Mouse (Mus musculus) lung, adult 2 months (tissue): ENCODE measurements at regions not wholly inside any gene's neighbourhood (a gene's known extent, or its start where the extent isn't known, plus 50 kb on each side); places are given as distances from the start of the nearest gene placed in this dataset.

Source experiments
- CTCF ChIP-seq: fragments of 200-500 bp; IDR thresholded peaks from 2 replicates; pipeline ENCODE4 v1.5.1; 2011; ENCODE audit warnings: mild to moderate bottlenecking, low read length, control low read depth; ENCODE audit not compliant: insufficient read depth
- POLR2A ChIP-seq: fragments of 200-500 bp; IDR thresholded peaks from 2 replicates; pipeline ENCODE4 v1.6.1; 2011; ENCODE audit warnings: low read depth, mild to moderate bottlenecking, control low read depth, low read length, borderline replicate concordance; ENCODE audit errors: extremely low read depth

DNA sequence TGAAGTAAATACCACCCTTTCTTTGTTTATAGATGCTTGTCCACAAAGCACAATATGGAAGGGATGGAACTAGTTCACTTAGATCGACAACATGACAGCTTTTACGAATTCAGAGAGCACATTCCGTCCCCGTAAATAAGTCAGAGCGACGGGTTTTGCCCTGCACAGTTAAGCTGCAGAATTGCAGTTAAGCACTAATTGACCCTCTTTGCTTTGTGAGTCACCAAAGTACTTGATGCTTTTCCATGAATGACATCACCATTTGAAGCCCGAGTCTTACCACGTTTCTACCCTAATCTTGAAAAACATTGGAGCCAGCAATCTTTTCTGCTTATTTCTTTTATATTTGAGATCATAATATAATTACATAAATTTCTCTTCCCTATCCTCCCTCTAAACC, 305.3 kb upstream of the Fam98a start:
- no peak for TF ChIP-seq CTCF
- TF ChIP-seq POLR2A: no peak
